Mouse (Mus musculus) 3T3-L1 (cell line): Measurements from ENCODE around the gene Pcsk1n.
"Not testable (repeated sequence)": the region's sequence is repeated elsewhere in the genome, so short reads cannot be mapped to it uniquely, and the experiment has no call there.

Experiments
- DNase-seq: peaks from one replicate; pipeline ENCODE4 v3.0.0-alpha.2; 2015; ENCODE audit warnings: low read depth, low spot score

Gene Pcsk1n

GRCm38 (mm10) chrX:7919601-7920383, at the start of gene Pcsk1n:
Gene Pcsk1n (plus strand): TSS chrX:7919822.
- DNase-seq = no peak

GRCm38 (mm10) chrX:7869826-7870225, 49.8 kb upstream of the Pcsk1n start:
- DNase-seq = no peak

GRCm38 (mm10) chrX:7878007-7878419, 41.6 kb upstream of the Pcsk1n start, which contains the start of gene Pim2:
Gene Pim2 (plus strand): TSS chrX:7878262.
- no peak for DNase-seq

- no peak for DNase-seq
Observed at GRCm38 (mm10) chrX:7878495-7878894, 41.1 kb upstream of the Pcsk1n start.

- peak; percentile 27 for DNase-seq
Observed at GRCm38 (mm10) chrX:7879819-7880218, 39.8 kb upstream of the Pcsk1n start.

GRCm38 (mm10) chrX:7883841-7884567, 35.6 kb upstream of the Pcsk1n start, which contains the start of gene Slc35a2:
Gene Slc35a2 (plus strand): TSS chrX:7884028.
- peak; percentile 95 for DNase-seq

GRCm38 (mm10) chrX:7898211-7898610, 21.4 kb upstream of the Pcsk1n start:
- DNase-seq = no peak

GRCm38 (mm10) chrX:7898880-7899874, 20.4 kb upstream of the Pcsk1n start, which contains the start of the genes Pqbp1 and Timm17b:
Gene Pqbp1 (minus strand): TSS chrX:7899269.
Gene Timm17b (plus strand): TSS chrX:7899357.
- peak; percentile 96 for DNase-seq

GRCm38 (mm10) chrX:7904441-7904840, 15.2 kb upstream of the Pcsk1n start:
- DNase-seq = no peak

- no peak for DNase-seq
Observed at GRCm38 (mm10) chrX:7907735-7908134, 11.9 kb upstream of the Pcsk1n start, which contains the start of gene Gm10491. Gene Gm10491 (minus strand): TSS chrX:7907835.

- not testable (repeated sequence) for DNase-seq
Observed at GRCm38 (mm10) chrX:7909242-7909641, 10.4 kb upstream of the Pcsk1n start, which contains the start of gene Gm10490. Gene Gm10490 (plus strand): TSS chrX:7909542.

- peak; percentile 22 for DNase-seq
Observed at GRCm38 (mm10) chrX:7910473-7910872, 9.1 kb upstream of the Pcsk1n start.

GRCm38 (mm10) chrX:7915669-7916068, 4.0 kb upstream of the Pcsk1n start:
- peak; percentile 24 for DNase-seq

GRCm38 (mm10) chrX:7917960-7918359, 1.7 kb upstream of the Pcsk1n start:
- DNase-seq = not testable (repeated sequence)

- DNase-seq = no peak
Observed at GRCm38 (mm10) chrX:7922032-7922431, 2.4 kb downstream of the Pcsk1n start.

GRCm38 (mm10) chrX:7926266-7926665, 6.6 kb downstream of the Pcsk1n start:
- no peak for DNase-seq

- DNase-seq = no peak
Observed at GRCm38 (mm10) chrX:7927116-7927515, 7.5 kb downstream of the Pcsk1n start.

GRCm38 (mm10) chrX:7928270-7928790, 8.7 kb downstream of the Pcsk1n start, which contains the start of gene Eras:
Gene Eras (minus strand): TSS chrX:7928607.
- no peak for DNase-seq

GRCm38 (mm10) chrX:7936874-7937273, 17.3 kb downstream of the Pcsk1n start:
- peak; percentile 15 for DNase-seq

- DNase-seq = peak; percentile 64
Observed at GRCm38 (mm10) chrX:7937667-7938066, 18.0 kb downstream of the Pcsk1n start.

GRCm38 (mm10) chrX:7945618-7946017, 26.0 kb downstream of the Pcsk1n start:
- no peak for DNase-seq
